Mouse (Mus musculus): ENCODE results near the gene Echdc3. TPM values are rescaled to one million over a fixed set of nuclear protein-coding genes. Genes with fewer than 3 reads are reported as not detected.

The Echdc3 gene
- polyA plus RNA-seq, 2 experiments, result 4.8 to 5.0 TPM

DNA sequence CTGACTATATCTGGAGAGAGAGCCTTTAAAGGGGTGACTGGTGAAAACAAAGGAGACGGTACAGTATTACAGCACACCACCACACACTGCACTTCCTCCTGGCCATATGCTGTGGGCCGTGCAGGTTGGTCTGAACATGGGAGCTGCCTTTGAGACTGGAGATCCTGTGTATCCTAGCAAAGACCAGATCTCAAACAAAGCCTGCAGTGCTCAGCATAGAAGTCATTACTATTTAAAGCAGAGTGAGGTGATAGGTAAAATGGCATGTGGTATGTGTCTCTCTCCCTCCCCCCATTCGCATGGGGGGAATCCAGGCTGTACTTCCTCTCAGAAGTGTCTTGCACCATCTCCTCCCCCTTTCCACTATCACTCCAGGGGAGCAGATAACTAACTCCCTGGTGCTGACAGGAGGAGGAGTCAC is 38.3 kb upstream of the Echdc3 start:
- H3K4me1 ChIP-seq (ENCODE audit: control insufficient read depth, insufficient read depth, low read length), result peaks cover 2% of the 10 kb centered on the region

GRCm38 (mm10) chr2:6241446-6241845 is 28.6 kb upstream of the Echdc3 start:
- WGBS, result 89% methylated on average over 5 of the region's 5 CpGs
- no peak overlapping the region for H3K9ac ChIP-seq (ENCODE audit: low read depth, low read length, severe bottlenecking)
- H3K4me3 ChIP-seq (replicated peaks; ENCODE audit: low read length), result no peak overlapping the region
- no peak overlapping the region for H3K27ac ChIP-seq (replicated peaks; ENCODE audit: low read depth, low read length)
- H3K4me1 ChIP-seq (ENCODE audit: control insufficient read depth, insufficient read depth, low read length), result no peaks in the 10 kb centered on the region
- DNase-seq (ENCODE audit: low spot score) (no peak), ATAC-seq (ENCODE audit: low FRiP score, low read depth) (no peak)
- no peaks in the 10 kb centered on the region; the same call in 1 of the 2 replicates for H3K9me3 ChIP-seq (ENCODE audit: control insufficient read depth, low read length)
- H3K36me3 ChIP-seq (ENCODE audit: control insufficient read depth, insufficient read depth, low read length), result no peaks in the 10 kb centered on the region
- no peak overlapping the region for H3K4me2 ChIP-seq (replicated peaks; ENCODE audit: low read depth, low read length, severe bottlenecking)
- H3K27me3 ChIP-seq (ENCODE audit: control insufficient read depth, insufficient read depth, low read length), result no peaks in the 10 kb centered on the region
- no peak for TF ChIP-seq POLR2A (IDR thresholded peaks at IDR 0.05; ENCODE audit: borderline replicate concordance, extremely low read depth, insufficient read depth, insufficient read length)

More for the DNA sequence above, 38.3 kb upstream of the Echdc3 start:
- no peak overlapping the region for H3K9ac ChIP-seq (ENCODE audit: low read depth, low read length, severe bottlenecking)
- no peaks in the 10 kb centered on the region for H3K27me3 ChIP-seq (ENCODE audit: control insufficient read depth, insufficient read depth, low read length)
- TF ChIP-seq POLR2A (IDR thresholded peaks at IDR 0.05; ENCODE audit: borderline replicate concordance, extremely low read depth, insufficient read depth, insufficient read length), result no peak
- H3K4me2 ChIP-seq (replicated peaks; ENCODE audit: low read depth, low read length, severe bottlenecking), result no peak overlapping the region
- ATAC-seq (ENCODE audit: low FRiP score, low read depth) (no peak), DNase-seq (ENCODE audit: low spot score) (no peak)
- no peaks in the 10 kb centered on the region for H3K36me3 ChIP-seq (ENCODE audit: control insufficient read depth, insufficient read depth, low read length)
- H3K27ac ChIP-seq (replicated peaks; ENCODE audit: low read depth, low read length), result no peak overlapping the region
- H3K9me3 ChIP-seq (ENCODE audit: control insufficient read depth, low read length), result no peaks in the 10 kb centered on the region; the same call in 1 of the 2 replicates
- WGBS, result 68% methylated on average over 3 of the region's 3 CpGs
- no peak overlapping the region for H3K4me3 ChIP-seq (replicated peaks; ENCODE audit: low read length)

DNA sequence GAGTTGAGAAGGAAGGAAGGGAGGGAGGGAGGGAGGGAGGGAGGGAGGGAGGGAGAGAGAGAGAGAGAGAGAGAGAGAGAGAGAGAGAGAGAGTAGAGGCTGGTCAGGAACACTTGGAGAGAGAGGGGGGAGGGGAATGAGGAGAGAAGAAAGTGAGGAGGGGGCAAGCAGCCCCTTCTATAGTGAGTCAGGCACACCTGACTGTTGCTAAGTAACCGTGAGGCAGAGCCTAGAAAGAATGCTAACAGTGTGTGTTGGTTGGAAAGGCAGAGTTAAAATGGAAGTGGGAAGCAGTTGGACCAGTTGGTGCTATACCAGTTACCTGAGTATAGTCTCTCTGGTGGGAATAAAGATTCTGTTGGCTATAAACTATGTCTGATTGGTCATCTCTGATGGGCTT is 27.2 kb upstream of the Echdc3 start:
- DNase-seq (ENCODE audit: low spot score), result no peak
- Histone ChIP-seq H3K4me1 (ENCODE audit: control insufficient read depth, insufficient read depth, low read length) (no peaks in the 10 kb centered on the region), H3K4me3 (replicated peaks; ENCODE audit: low read length) (no peak overlapping the region), H3K27ac (replicated peaks; ENCODE audit: low read depth, low read length) (no peak overlapping the region), H3K4me2 (replicated peaks; ENCODE audit: low read depth, low read length, severe bottlenecking) (no peak overlapping the region), H3K9ac (ENCODE audit: low read depth, low read length, severe bottlenecking) (no peak overlapping the region), H3K27me3 (ENCODE audit: control insufficient read depth, insufficient read depth, low read length) (no peaks in the 10 kb centered on the region), H3K36me3 (ENCODE audit: control insufficient read depth, insufficient read depth, low read length) (no peaks in the 10 kb centered on the region), H3K9me3 (ENCODE audit: control insufficient read depth, low read length) (no peaks in the 10 kb centered on the region)
- no peak for TF ChIP-seq POLR2A (IDR thresholded peaks at IDR 0.05; ENCODE audit: borderline replicate concordance, extremely low read depth, insufficient read depth, insufficient read length)
- WGBS, result 67% methylated on average over 1 of the region's 1 CpGs
- ATAC-seq (ENCODE audit: low FRiP score, low read depth), result no peak

DNA sequence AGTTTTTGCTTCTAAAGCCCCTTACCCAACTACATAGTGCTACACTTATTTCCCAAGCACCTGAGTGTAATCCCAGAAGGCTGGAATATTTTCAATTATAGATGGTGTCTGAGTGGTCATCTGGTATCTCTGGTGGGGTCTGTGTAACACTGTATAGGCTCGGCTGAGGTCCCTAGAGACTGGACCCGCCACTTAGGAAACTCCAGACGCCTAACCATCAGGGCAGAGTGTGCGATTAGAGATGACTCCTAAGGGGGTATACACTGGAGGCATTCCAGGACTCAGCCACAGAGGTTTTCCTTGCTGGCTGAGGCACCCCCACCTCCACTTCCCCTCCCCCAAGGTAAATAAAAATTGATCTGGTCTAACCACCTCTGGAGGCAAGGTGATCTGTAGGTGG is 26.5 kb upstream of the Echdc3 start:
- Histone ChIP-seq H3K4me1 (ENCODE audit: control insufficient read depth, insufficient read depth, low read length) (no peaks in the 10 kb centered on the region), H3K4me2 (replicated peaks; ENCODE audit: low read depth, low read length, severe bottlenecking) (no peak overlapping the region), H3K27ac (replicated peaks; ENCODE audit: low read depth, low read length) (no peak overlapping the region), H3K9ac (ENCODE audit: low read depth, low read length, severe bottlenecking) (no peak overlapping the region), H3K27me3 (ENCODE audit: control insufficient read depth, insufficient read depth, low read length) (no peaks in the 10 kb centered on the region), H3K36me3 (ENCODE audit: control insufficient read depth, insufficient read depth, low read length) (no peaks in the 10 kb centered on the region), H3K4me3 (replicated peaks; ENCODE audit: low read length) (no peak overlapping the region), H3K9me3 (ENCODE audit: control insufficient read depth, low read length) (no peaks in the 10 kb centered on the region)
- no peak for DNase-seq (ENCODE audit: low spot score)
- WGBS, result 61% methylated on average over 4 of the region's 4 CpGs
- ATAC-seq (ENCODE audit: low FRiP score, low read depth), result no peak
- TF ChIP-seq POLR2A (IDR thresholded peaks at IDR 0.05; ENCODE audit: borderline replicate concordance, extremely low read depth, insufficient read depth, insufficient read length), result no peak

DNA sequence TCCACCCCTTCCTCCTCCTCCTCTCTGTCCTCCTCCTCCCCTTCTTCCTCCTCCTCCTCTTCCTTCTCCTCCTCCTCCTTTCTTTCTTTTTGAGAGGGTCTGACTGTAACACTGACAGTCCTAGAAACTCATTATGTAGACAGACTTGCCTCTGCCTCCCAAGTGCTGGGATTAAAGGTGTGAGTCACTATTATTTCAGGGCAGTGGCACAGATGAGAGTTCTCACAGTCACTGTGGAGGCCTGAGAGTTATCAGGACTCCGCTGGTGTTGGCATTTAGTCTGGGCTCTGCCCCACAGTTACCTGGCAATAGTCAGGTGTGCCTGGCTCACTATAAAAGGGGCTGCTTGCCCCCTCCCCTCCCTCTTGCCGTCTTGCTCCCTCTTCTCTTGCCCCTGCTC is 25.8 kb upstream of the Echdc3 start:
- DNase-seq (ENCODE audit: low spot score) (no peak), ATAC-seq (ENCODE audit: low FRiP score, low read depth) (no peak)

DNA sequence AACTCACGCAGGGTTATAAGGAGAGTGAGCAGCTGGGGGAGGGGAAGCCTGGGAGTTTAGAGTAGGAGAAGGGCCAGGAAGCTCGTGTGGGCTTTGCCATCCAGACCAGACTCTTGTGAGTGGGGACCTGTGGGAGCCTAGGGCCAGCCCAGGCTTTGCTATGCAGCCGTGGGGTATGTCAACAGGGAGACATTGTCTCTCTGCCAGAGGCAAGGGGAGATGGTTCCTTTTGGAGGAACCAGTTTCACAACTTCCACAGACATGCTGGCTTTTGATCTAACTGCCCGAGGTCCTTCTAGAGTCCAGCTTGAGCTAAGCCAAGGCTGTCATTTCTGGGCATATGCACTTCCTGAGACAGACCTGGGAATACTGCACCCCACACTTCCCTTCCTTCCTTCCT is 25.4 kb upstream of the Echdc3 start:
- H3K9me3 ChIP-seq (ENCODE audit: control insufficient read depth, low read length), result no peaks in the 10 kb centered on the region
- no peak overlapping the region for H3K4me2 ChIP-seq (replicated peaks; ENCODE audit: low read depth, low read length, severe bottlenecking)
- H3K4me3 ChIP-seq (replicated peaks; ENCODE audit: low read length), result no peak overlapping the region
- H3K36me3 ChIP-seq (ENCODE audit: control insufficient read depth, insufficient read depth, low read length), result no peaks in the 10 kb centered on the region
- WGBS, result 41% methylated on average over 4 of the region's 4 CpGs
- DNase-seq (ENCODE audit: low spot score) (no peak), ATAC-seq (ENCODE audit: low FRiP score, low read depth) (no peak)
- no peak overlapping the region for H3K27ac ChIP-seq (replicated peaks; ENCODE audit: low read depth, low read length)
- H3K9ac ChIP-seq (ENCODE audit: low read depth, low read length, severe bottlenecking), result no peak overlapping the region
- no peaks in the 10 kb centered on the region for H3K4me1 ChIP-seq (ENCODE audit: control insufficient read depth, insufficient read depth, low read length)
- no peak for TF ChIP-seq POLR2A (IDR thresholded peaks at IDR 0.05; ENCODE audit: borderline replicate concordance, extremely low read depth, insufficient read depth, insufficient read length)
- H3K27me3 ChIP-seq (ENCODE audit: control insufficient read depth, insufficient read depth, low read length), result no peaks in the 10 kb centered on the region

More for the DNA sequence above, 25.8 kb upstream of the Echdc3 start:
- no peaks in the 10 kb centered on the region for H3K36me3 ChIP-seq (ENCODE audit: control insufficient read depth, insufficient read depth, low read length)
- no peaks in the 10 kb centered on the region for H3K4me1 ChIP-seq (ENCODE audit: control insufficient read depth, insufficient read depth, low read length)
- no peak overlapping the region for H3K4me3 ChIP-seq (replicated peaks; ENCODE audit: low read length)
- no peaks in the 10 kb centered on the region for H3K27me3 ChIP-seq (ENCODE audit: control insufficient read depth, insufficient read depth, low read length)
- no peaks in the 10 kb centered on the region for H3K9me3 ChIP-seq (ENCODE audit: control insufficient read depth, low read length)
- no peak overlapping the region for H3K27ac ChIP-seq (replicated peaks; ENCODE audit: low read depth, low read length)
- no peak for TF ChIP-seq POLR2A (IDR thresholded peaks at IDR 0.05; ENCODE audit: borderline replicate concordance, extremely low read depth, insufficient read depth, insufficient read length)
- WGBS, result 64% methylated on average over 2 of the region's 2 CpGs
- no peak overlapping the region for H3K4me2 ChIP-seq (replicated peaks; ENCODE audit: low read depth, low read length, severe bottlenecking)
- H3K9ac ChIP-seq (ENCODE audit: low read depth, low read length, severe bottlenecking), result no peak overlapping the region

Data from limb, embryonic 14.5 days (tissue).